Mouse (Mus musculus) MEL (cell line): Measurements from ENCODE around the gene Nme1. TPM values are rescaled to one million over a fixed set of nuclear protein-coding genes. Genes with fewer than 3 reads are reported as not detected.
A peak's percentile ranks its signal among the peaks of the same experiment; 100 is the strongest.

Experiments used
- DNase-seq: peaks from one replicate; pipeline ENCODE4 v3.0.0; 2011; ENCODE audit warnings: low read depth, low spot score
- H3K27ac ChIP-seq: 2 replicates; pipeline ENCODE4 v1.5.1; 2012; ENCODE audit warnings: low read depth, mild to moderate bottlenecking, control low read depth, low read length, moderate library complexity; ENCODE audit not compliant: control insufficient read depth
- H3K27me3 ChIP-seq, 2 experiments: fragments of 150-350 bp in 1 of 2; sonication (generic) in 1 of 2; 2 replicates each; pipeline ENCODE4 v1.6.1; 2012; ENCODE audit warnings: low read length in 2 of 2, mild to moderate bottlenecking in 2 of 2, improper control_type of control experiment in 1 of 2, moderate library complexity in 1 of 2; ENCODE audit not compliant: insufficient read depth in 2 of 2, control insufficient read depth in 1 of 2
- H3K36me3 ChIP-seq, 2 experiments: 2 replicates each; pipeline ENCODE4 v1.6.1; 2012 to 2014; ENCODE audit warnings: low read length in 2 of 2, improper control_type of control experiment in 1 of 2, inconsistent platforms in 1 of 2, mild to moderate bottlenecking in 1 of 2; ENCODE audit not compliant: insufficient read depth in 2 of 2, control insufficient read depth in 1 of 2
- H3K4me1 ChIP-seq, 2 experiments: fragments of 150-350 bp in 1 of 2; sonication (generic) in 1 of 2; 2 replicates each; pipeline ENCODE4 v1.6.1; 2012; ENCODE audit warnings: low read length in 2 of 2, improper control_type of control experiment in 1 of 2, mild to moderate bottlenecking in 1 of 2; ENCODE audit not compliant: insufficient read depth in 2 of 2, control insufficient read depth in 1 of 2
- H3K4me3 ChIP-seq, 2 experiments: fragments of 150-350 bp in 1 of 2; sonication (generic) in 1 of 2; 2 replicates each; pipeline ENCODE4 v1.5.1; 2012; ENCODE audit warnings: low read depth in 2 of 2, low read length in 2 of 2, mild to moderate bottlenecking in 2 of 2, moderate library complexity in 2 of 2, control low read depth in 1 of 2, improper control_type of control experiment in 1 of 2; ENCODE audit not compliant: control insufficient read depth in 1 of 2, insufficient read depth in 1 of 2
- H3K79me2 ChIP-seq: 2 replicates; pipeline ENCODE4 v1.6.1; 2012; ENCODE audit warnings: mild to moderate bottlenecking, low read length, moderate library complexity; ENCODE audit not compliant: control insufficient read depth, poor library complexity, insufficient read depth
- H3K9ac ChIP-seq: 2 replicates; pipeline ENCODE4 v1.6.1; 2012; ENCODE audit warnings: low read depth, mild to moderate bottlenecking, control low read depth, low read length, moderate library complexity; ENCODE audit not compliant: control insufficient read depth, poor library complexity, severe bottlenecking
- H3K9me3 ChIP-seq: fragments of 150-350 bp; sonication (generic); replicated peaks from 2 replicates; pipeline ENCODE4 v1.6.1; 2012; ENCODE audit warnings: mild to moderate bottlenecking, low read length, improper control_type of control experiment, moderate library complexity; ENCODE audit not compliant: insufficient read depth
- CHD2 ChIP-seq: IDR thresholded peaks from 2 replicates; pipeline ENCODE4 v1.6.1; 2011; ENCODE audit warnings: low read length, improper control_type of control experiment
- E2F4 ChIP-seq: IDR thresholded peaks from 2 replicates; pipeline ENCODE4 v1.6.1; 2011; ENCODE audit warnings: low read depth, low read length, improper control_type of control experiment, borderline replicate concordance
- EP300 ChIP-seq, 2 experiments: IDR thresholded peaks; 2 replicates each; pipeline ENCODE4 v1.6.1; 2011; ENCODE audit warnings: improper control_type of control experiment in 2 of 2, low read length in 2 of 2, low read depth in 1 of 2, mild to moderate bottlenecking in 1 of 2
- HCFC1 ChIP-seq: IDR thresholded peaks from 2 replicates; pipeline ENCODE4 v1.6.1; 2012; ENCODE audit warnings: low read depth, mild to moderate bottlenecking, inconsistent platforms, low read length, improper control_type of control experiment, moderate library complexity
- JUND ChIP-seq: IDR thresholded peaks from 2 replicates; pipeline ENCODE4 v1.6.1; 2011; ENCODE audit warnings: low read depth, mild to moderate bottlenecking, improper control_type of control experiment, low read length
- MAFK ChIP-seq: IDR thresholded peaks from 2 replicates; pipeline ENCODE4 v1.6.1; 2011; ENCODE audit warnings: low read depth, mild to moderate bottlenecking, low read length, improper control_type of control experiment, borderline replicate concordance
- MEF2A ChIP-seq: IDR thresholded peaks from 2 replicates; pipeline ENCODE4 v1.6.1; 2014; ENCODE audit warnings: low read depth, mild to moderate bottlenecking, inconsistent platforms, low read length, improper control_type of control experiment; ENCODE audit not compliant: poor library complexity, insufficient replicate concordance, severe bottlenecking; ENCODE audit errors: extremely low read depth
- MXI1 ChIP-seq: IDR thresholded peaks from 2 replicates; pipeline ENCODE4 v1.6.1; 2011; ENCODE audit warnings: mild to moderate bottlenecking, low read depth, low read length, improper control_type of control experiment
- MYC ChIP-seq: IDR thresholded peaks from 2 replicates; pipeline ENCODE4 v1.6.1; 2011; ENCODE audit warnings: low read depth, mild to moderate bottlenecking, low read length, improper control_type of control experiment, moderate library complexity
- NELFE ChIP-seq: IDR thresholded peaks from 2 replicates; pipeline ENCODE4 v1.6.1; 2011; ENCODE audit warnings: low read depth, low read length, improper control_type of control experiment
- NRF1 ChIP-seq: IDR thresholded peaks from 2 replicates; pipeline ENCODE4 v1.6.1; 2014; ENCODE audit warnings: low read depth, mild to moderate bottlenecking, inconsistent platforms, low read length, improper control_type of control experiment, moderate library complexity; ENCODE audit not compliant: poor library complexity, insufficient read depth, severe bottlenecking
- POLR2A ChIP-seq, 2 experiments: IDR thresholded peaks; 2 replicates each; pipeline ENCODE4 v1.6.1; 2011 to 2012; ENCODE audit warnings: low read length in 2 of 2, mild to moderate bottlenecking in 2 of 2, control low read depth in 1 of 2, improper control_type of control experiment in 1 of 2, low read depth in 1 of 2, moderate library complexity in 1 of 2; ENCODE audit not compliant: control insufficient read depth in 1 of 2, insufficient read depth in 1 of 2, poor library complexity in 1 of 2
- POLR2AphosphoS2 ChIP-seq: IDR thresholded peaks from 2 replicates; pipeline ENCODE4 v1.6.1; 2011; ENCODE audit warnings: low read length, improper control_type of control experiment
- POLR2AphosphoS5 ChIP-seq: IDR thresholded peaks from 2 replicates; pipeline ENCODE4 v1.6.1; 2012; ENCODE audit warnings: low read depth, borderline replicate concordance, mild to moderate bottlenecking, inconsistent platforms, low read length, moderate library complexity, mixed read lengths
- RCOR1 ChIP-seq: IDR thresholded peaks from 2 replicates; pipeline ENCODE4 v1.6.1; 2012; ENCODE audit warnings: low read depth, mild to moderate bottlenecking, inconsistent platforms, low read length, improper control_type of control experiment
- SIN3A ChIP-seq: IDR thresholded peaks from 2 replicates; pipeline ENCODE4 v1.6.1; 2012; ENCODE audit warnings: low read length, improper control_type of control experiment, inconsistent platforms
- SMC3 ChIP-seq: IDR thresholded peaks from 2 replicates; pipeline ENCODE4 v1.6.1; 2011; ENCODE audit warnings: low read depth, low read length, improper control_type of control experiment
- TCF12 ChIP-seq: IDR thresholded peaks from 2 replicates; pipeline ENCODE4 v1.6.1; 2014; ENCODE audit warnings: low read depth, mild to moderate bottlenecking, inconsistent platforms, low read length, improper control_type of control experiment, moderate library complexity
- USF1 ChIP-seq: IDR thresholded peaks from 2 replicates; pipeline ENCODE4 v1.6.1; 2014; ENCODE audit warnings: low read depth, mild to moderate bottlenecking, inconsistent platforms, low read length, improper control_type of control experiment, moderate library complexity
- ZC3H11A ChIP-seq: IDR thresholded peaks from 2 replicates; pipeline ENCODE4 v1.6.1; 2012; ENCODE audit warnings: low read depth, mild to moderate bottlenecking, inconsistent platforms, low read length, improper control_type of control experiment
- ZMIZ1 ChIP-seq: IDR thresholded peaks from 2 replicates; pipeline ENCODE4 v1.6.1; 2012; ENCODE audit warnings: low read depth, mild to moderate bottlenecking, inconsistent platforms, low read length, improper control_type of control experiment, moderate library complexity
- ZNF384 ChIP-seq: IDR thresholded peaks from 2 replicates; pipeline ENCODE4 v1.6.1; 2012; ENCODE audit warnings: low read depth, mild to moderate bottlenecking, inconsistent platforms, low read length, improper control_type of control experiment
- polyA plus RNA-seq, 2 experiments: library from polyadenylated mRNA; stranded (reverse) in 1 of 2; unstranded in 1 of 2; fragments of >175 nt in 1 of 2; fragments of >200 nt in 1 of 2; gene quantifications; 2 replicates each; pipeline versions ENCODE4 v1.2.1 to v1.2.4; 2012; ENCODE audit warnings: low replicate concordance in 2 of 2, low read depth in 1 of 2; ENCODE audit not compliant: insufficient read length in 2 of 2, insufficient read depth in 1 of 2, missing spikeins in 1 of 2
- total RNA-seq: library from RNA; depleted of rRNA; stranded (reverse); fragments of 300-350 nt; gene quantifications from 2 replicates; pipeline ENCODE4 v1.2.3, GENCODE M21; 2012

The Nme1 gene
- total and polyA plus RNA-seq, 3 experiments = 131 to 210 TPM; not detected in 1

DNA sequence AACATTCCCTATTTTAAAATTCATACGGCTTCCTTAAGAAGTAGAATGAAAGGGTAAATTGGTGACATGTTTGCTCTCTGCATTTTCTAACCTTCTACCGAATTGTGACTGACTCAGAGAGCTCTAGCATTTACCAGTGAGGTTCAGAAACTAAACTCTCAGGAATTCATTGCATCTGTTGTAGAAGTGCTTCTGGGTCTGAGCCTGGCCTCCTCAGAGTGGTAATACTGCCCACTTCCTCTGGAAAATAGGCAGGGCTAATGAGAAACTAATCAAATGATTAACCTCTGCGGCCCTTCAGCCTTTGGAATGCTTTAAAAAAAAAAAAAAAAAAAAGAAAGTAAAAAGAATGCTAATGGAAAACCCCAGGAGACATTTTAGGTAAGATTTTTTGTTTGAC is 23.3 kb downstream of the Nme1 start:
- no peaks in the 10 kb centered on the region for H3K79me2 ChIP-seq
- no peak for TF ChIP-seq TCF12
- TF ChIP-seq POLR2AphosphoS2 = no peak
- no peak for TF ChIP-seq MEF2A
- TF ChIP-seq EP300 (IDR thresholded peaks at IDR 0.05; ENCODE audit: low read depth in 1 of 2, low read length in 2 of 2) = no peak
- TF ChIP-seq POLR2AphosphoS5 = no peak
- TF ChIP-seq POLR2A (IDR thresholded peaks at IDR 0.05; ENCODE audit: control insufficient read depth in 1 of 2, insufficient read depth in 1 of 2, low read depth in 1 of 2, low read length in 2 of 2, poor library complexity in 1 of 2) = no peak
- TF ChIP-seq ZC3H11A = no peak
- TF ChIP-seq JUND = no peak
- no peak for TF ChIP-seq NRF1
- no peak for TF ChIP-seq MYC
- TF ChIP-seq RCOR1 = no peak
- no peak for TF ChIP-seq USF1
- no peak for TF ChIP-seq ZMIZ1
- TF ChIP-seq NELFE = no peak

DNA sequence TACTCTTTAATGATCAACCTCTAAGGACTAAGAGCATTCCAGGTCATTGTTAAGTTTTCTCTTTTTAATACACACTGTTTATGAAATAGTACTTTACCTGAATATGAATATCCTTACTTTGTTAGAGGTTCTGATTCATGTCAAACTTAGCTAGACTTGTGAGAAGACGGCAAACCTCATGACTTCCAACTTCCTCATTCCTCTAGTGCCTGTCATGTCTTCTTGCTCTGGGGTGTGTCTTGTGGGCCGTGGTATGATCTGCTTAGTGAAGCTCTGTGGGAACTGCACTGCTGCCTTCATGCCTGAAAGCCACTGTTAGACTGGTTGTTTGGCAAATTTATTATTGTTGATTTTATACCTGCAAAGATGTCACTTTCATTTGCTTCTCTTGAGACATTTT is 27.4 kb downstream of the Nme1 start:
- H3K4me3 ChIP-seq = no peak overlapping the region
- no peak for TF ChIP-seq ZNF384
- no peak for TF ChIP-seq NRF1
- peak; percentile 44; the same call in 1 of the 2 replicates for TF ChIP-seq SIN3A
- TF ChIP-seq E2F4 = no peak
- no peak for TF ChIP-seq MEF2A
- TF ChIP-seq JUND = no peak
- TF ChIP-seq POLR2AphosphoS5 = no peak
- 0 out of 2 replicates have a peak, but pooled peaks have one; percentile 60 for TF ChIP-seq MYC
- TF ChIP-seq MXI1 = peak; percentile 78
- TF ChIP-seq CHD2 = no peak
- TF ChIP-seq SMC3 = no peak
- TF ChIP-seq ZC3H11A = no peak
- TF ChIP-seq HCFC1 = no peak
- no peak for TF ChIP-seq MAFK
- no peak overlapping the region for H3K27ac ChIP-seq
- peak; percentile 87 for DNase-seq
- H3K27me3 ChIP-seq = no peaks in the 10 kb centered on the region
- peaks cover 12 to 21% of the 10 kb centered on the region in 2 experiments for H3K36me3 ChIP-seq
- no peaks in the 10 kb centered on the region for H3K79me2 ChIP-seq
- no peak overlapping the region for H3K9ac ChIP-seq
- peaks cover 4 to 5% of the 10 kb centered on the region in 2 experiments; a peak in 3 of 4 replicates for H3K4me1 ChIP-seq
- H3K9me3 ChIP-seq = no peaks in the 10 kb centered on the region

More for the DNA sequence above, 23.3 kb downstream of the Nme1 start:
- DNase-seq = no peak
- peaks cover 9 to 12% of the 10 kb centered on the region in 2 experiments for H3K36me3 ChIP-seq
- H3K4me3 ChIP-seq = no peak overlapping the region
- H3K27me3 ChIP-seq = no peaks in the 10 kb centered on the region
- no peak overlapping the region for H3K27ac ChIP-seq
- H3K9ac ChIP-seq = no peak overlapping the region
- H3K9me3 ChIP-seq = no peaks in the 10 kb centered on the region
- peaks cover 4 to 5% of the 10 kb centered on the region in 2 experiments; a peak in 3 of 4 replicates for H3K4me1 ChIP-seq
